Mouse (Mus musculus) kidney, postnatal 10 days (tissue): ENCODE measurements around the gene Oscar.

Source experiments
- DNase-seq: peaks from one replicate; pipeline ENCODE4 v3.0.0; 2021; ENCODE audit warnings: mixed read lengths

Gene Oscar

GRCm38 (mm10) chr7:3616057-3616388 is at the start of gene Oscar:
Gene Oscar (minus strand): TSS chr7:3616157.
- DNase-seq = no peak

- DNase-seq = peak; percentile 97
These were observed 49.5 kb upstream of the Oscar start, which contains the start of gene Leng1 for GRCm38 (mm10) chr7:3665215-3666114. Gene Leng1 (minus strand): TSS chr7:3665840.

DNA sequence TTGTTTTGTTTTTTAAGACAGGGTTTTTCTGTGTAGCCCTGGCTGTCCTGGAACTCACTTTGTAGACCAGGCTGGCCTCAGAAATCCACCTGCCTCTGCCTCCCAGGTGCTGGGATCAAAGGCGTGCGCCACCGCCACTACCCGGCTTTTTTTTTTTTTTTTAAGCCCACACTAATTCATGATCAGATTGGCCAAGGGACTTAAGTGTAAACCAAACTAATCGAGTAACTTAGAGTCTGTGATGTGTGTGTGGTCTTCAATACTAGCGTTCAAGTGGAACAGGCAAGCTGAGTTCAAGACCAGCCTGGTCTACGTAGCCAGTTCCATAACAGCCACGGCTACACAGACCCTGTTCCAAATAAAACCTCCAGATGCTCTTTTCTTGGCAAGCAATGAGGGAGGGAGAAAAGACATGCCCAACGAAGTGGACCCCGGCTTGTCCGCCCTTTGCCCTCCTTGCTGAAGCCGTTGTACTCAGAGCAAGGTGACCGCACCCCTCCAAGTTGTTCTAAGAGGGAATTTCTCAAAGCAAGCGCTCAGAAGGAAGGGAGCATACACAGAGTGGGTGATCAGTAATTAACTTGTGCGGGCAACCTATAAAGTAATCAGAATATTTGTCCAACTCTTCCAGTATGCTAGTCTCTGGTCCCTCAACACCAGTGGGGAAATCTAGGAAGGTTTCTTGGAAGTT is 48.7 kb upstream of the Oscar start:
- DNase-seq = peak; percentile 62

DNA sequence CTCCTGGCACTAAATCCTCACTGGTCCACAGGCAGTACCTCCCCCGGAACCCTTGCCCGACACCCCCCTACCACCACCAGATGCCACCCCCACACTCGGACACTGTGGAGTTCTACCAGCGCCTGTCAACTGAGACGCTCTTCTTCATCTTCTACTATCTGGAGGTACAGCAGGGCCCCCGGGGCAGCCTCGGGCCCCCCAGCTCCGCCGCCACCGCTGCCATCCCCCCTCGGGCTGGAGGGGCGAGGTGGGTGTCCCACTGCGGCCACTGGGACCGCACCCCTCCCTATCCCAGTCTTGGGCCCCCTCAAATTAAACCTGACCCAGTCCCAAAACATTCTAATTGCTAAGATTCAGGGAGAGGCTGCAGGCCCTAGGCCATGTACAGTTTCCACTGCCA is 42.6 kb upstream of the Oscar start:
- DNase-seq = no peak

GRCm38 (mm10) chr7:3656966-3657365 is 41.0 kb upstream of the Oscar start:
- DNase-seq = no peak

DNA sequence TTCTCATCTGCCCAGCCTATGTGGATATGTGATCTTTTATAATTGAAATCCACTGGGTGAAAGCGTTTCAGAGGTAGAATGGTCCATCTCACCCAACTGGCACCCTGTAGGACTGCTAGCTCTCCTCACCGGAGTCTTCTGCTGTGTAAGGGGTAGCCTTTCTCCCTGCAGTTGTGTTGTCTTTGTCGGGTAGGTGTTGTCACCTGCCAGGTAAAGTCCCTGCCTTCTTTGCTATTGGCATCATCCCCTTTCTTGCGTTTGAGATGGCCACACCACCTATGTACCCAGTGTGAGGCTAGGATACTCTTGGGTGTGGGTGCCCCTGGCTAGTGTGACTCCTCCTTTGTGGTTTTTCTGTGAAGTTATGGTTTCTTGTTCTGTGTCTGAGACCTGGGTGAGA is 30.7 kb upstream of the Oscar start:
- no peak for DNase-seq

GRCm38 (mm10) chr7:3646188-3646587 is 30.2 kb upstream of the Oscar start:
- DNase-seq = no peak

GRCm38 (mm10) chr7:3645488-3646025 is 29.6 kb upstream of the Oscar start:
- DNase-seq = no peak

- peak; percentile 98 for DNase-seq
These were observed 28.9 kb upstream of the Oscar start, which contains the start of gene Cnot3 for GRCm38 (mm10) chr7:3644672-3645487. Gene Cnot3 (plus strand): TSS chr7:3645268.

GRCm38 (mm10) chr7:3644348-3644671 is 28.4 kb upstream of the Oscar start:
- DNase-seq = peak; percentile 93

DNA sequence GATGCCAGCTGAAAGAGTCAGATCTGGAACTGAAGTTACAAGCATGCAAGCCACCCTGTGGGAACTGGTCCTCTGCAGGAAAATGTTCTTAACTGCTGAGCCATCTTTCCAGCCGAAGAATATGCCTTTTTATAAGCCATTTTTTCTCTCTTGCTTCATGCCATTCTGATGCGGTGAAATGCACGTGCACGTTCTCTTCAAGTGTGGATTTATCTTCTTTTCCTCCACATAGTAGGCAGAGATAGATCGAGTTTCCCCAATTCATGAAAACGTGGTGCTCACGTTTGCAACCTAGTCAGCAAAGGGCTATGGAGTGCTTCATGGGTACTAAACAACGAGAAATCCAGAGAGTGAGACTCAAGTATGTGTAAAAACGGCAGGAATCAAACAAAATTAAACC is 27.9 kb upstream of the Oscar start:
- DNase-seq = no peak

DNA sequence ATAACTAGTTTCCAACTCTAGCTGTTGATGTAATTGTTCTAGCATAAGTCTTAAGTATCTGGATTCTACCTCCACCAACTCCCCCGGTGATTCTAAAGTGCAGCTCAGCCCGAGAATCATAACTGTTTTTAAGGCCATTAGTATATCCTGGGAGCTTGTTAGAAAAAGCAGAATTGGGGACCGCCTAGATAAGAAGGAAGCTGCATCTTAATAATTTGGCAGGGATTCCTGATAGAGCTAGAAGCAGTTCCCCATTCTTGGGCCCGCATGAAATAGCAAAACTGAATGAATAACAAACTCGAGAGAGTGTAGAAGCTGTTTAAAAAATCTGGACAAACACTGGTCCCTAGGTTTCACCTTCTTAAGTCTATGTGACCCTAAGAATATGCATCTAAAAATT is 27.5 kb upstream of the Oscar start:
- DNase-seq = no peak

DNA sequence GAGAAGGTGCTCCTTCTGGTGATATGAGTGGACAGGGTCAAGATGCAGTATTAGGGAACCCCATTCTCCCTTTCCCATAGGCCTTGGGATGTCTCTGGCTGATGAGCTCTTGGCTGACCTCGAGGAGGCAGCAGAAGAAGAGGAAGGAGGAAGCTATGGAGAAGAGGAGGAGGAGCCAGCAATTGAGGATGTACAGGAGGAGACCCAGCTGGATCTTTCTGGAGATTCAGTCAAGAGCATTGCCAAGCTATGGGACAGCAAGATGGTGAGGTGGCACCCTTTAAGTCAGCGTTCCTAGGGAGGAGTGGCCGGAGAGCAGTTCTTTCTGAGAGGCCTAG is 14.5 kb upstream of the Oscar start:
- no peak for DNase-seq

DNA sequence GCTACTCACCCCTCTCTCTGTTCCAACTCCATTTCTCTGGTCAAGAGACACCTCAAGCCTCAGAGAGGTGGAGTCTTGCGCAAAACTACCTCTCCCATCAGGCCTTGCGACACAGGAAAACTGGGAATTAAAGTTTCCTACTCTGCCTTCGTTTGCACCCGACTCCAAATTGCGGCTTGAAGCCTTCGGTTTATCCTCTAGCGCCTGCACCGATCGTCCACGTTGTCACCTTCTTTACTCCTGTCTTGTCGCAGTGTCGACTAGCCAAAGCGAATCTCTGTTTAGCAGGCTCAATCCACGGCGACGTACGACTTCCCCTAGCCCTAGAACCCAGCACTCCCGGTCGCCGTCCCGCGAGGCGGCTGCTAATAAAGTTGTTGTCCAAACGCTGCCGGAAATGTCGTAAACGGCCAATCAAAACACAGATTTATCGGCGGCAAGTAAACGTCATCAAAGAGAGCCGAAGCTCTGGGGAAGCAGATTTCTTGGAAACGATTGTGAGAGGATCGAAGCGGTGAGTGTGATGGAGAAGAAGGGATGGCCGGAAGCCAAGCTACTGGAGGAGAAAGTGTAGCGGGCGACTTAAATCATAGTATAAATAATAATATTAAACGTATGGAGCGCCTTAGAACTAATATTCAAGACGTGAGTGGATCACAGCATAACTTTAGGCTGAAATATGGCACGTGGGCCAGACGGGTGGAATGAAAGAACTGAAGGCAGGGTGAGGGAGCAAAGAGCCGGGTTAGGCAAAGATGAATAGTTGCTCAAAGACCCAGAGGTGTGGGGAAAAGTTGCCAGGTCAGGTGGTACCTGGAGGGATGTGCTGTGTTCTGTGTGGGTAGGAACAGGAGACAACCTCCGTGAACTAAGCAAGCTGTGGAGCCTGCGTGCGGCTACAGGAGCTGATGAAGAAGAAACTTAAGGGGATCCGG is 13.9 kb upstream of the Oscar start, which contains the start of the genes Tfpt and Prpf31:
Gene Tfpt (minus strand): TSS at position 387 of the 935 bp plus-strand sequence.
Gene Prpf31 (plus strand): TSS at position 443 of the 935 bp plus-strand sequence.
- peak; percentile 94 for DNase-seq

GRCm38 (mm10) chr7:3629030-3629429 is 13.1 kb upstream of the Oscar start:
- no peak for DNase-seq

- peak; percentile 92 for DNase-seq
These were observed 1.5 kb upstream of the Oscar start, which contains the start of gene Ndufa3 for GRCm38 (mm10) chr7:3617242-3617995. Gene Ndufa3 (plus strand): TSS chr7:3617373.

DNA sequence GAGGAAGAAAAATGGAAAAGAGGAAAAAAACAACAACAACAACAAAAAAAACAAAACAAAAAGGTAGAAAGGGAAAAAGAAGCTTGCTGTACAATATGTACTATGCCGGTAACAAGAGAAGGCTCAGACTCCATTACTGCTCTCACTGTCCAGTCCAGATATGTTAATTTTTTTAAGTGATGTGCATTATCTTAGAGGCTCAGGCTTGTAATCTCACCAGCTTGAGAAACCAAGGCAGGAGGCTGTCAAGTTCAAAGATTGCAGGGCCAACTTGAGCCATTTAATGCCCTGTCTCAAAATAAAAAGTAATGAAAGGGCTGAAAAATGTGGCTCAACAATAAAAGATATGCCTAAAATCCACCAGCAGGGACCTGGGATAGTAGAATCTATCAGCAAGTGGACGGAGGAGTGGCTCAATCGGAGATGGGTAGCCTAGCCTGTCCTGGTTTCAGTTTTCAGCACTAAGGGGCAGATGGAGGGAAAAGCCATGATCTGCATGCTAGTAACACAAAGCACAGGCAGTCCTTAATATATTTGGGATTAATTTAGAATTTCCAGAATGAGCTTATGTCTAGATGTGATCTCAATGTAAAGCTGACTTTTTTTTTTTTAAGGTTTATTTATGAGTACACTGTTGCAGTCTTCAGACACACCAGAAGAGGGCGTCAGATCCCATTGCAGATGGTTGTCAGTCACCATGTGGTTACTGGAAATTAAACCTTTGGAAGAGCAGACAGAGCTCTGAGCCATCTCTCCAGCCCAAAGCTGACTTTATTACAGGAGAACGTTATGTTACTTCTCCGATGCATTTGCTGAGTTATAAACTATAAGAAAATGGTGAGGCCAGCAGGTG is 658 bp upstream of the Oscar start:
- no peak for DNase-seq

GRCm38 (mm10) chr7:3614021-3614420 is 1.9 kb downstream of the Oscar start:
- no peak for DNase-seq

DNA sequence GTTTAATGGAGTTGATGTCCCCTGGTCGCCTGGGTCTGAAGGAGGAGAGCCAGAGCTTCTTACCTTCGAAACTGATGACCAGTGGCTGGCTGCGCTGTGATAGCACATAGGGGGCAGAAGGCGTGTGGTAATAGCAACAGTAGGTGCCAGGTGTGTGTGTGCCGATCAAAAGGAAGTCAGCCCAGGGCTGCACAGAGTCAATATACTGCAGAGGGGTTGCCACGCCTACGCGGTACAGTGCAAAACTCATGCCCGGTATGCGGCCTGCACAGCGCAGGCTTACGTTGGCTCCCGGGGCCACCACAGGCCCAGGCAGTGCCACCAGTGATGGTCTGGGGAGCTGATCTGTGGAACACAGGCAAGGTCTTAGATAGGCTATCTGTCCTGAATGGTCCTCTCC is 5.0 kb downstream of the Oscar start:
- no peak for DNase-seq

- no peak for DNase-seq
These were observed 5.5 kb downstream of the Oscar start for GRCm38 (mm10) chr7:3610437-3610836.
